Mouse (Mus musculus) liver, embryonic 11.5 days (tissue): ENCODE measurements around the gene Hnrnpm. TPM values are rescaled to one million over a fixed set of nuclear protein-coding genes. Genes with fewer than 3 reads are reported as not detected.

Experiments used
- ATAC-seq: fragments of 200-750 bp; cut with Nextera tagmentation; replicated peaks from 2 replicates; pipeline ENCODE4 v1.8.0; 2017; ENCODE audit warnings: moderate number of reproducible peaks, mild to moderate bottlenecking, moderate TSS enrichment, moderate library complexity; ENCODE audit not compliant: low FRiP score
- DNase-seq: peaks from one replicate; pipeline ENCODE4 v3.0.0-alpha.2; 2017; ENCODE audit warnings: low spot score
- H3K27ac ChIP-seq: fragments of 300-500 bp; sonication (generic); 2 replicates; pipeline ENCODE4 v1.5.1; 2014; ENCODE audit warnings: mild to moderate bottlenecking, low read depth, low read length, control low read depth
- H3K27me3 ChIP-seq: fragments of 300-500 bp; sonication (generic); replicated peaks from 2 replicates; pipeline ENCODE4 v1.6.1; 2014; ENCODE audit warnings: low read length, mixed read lengths; ENCODE audit not compliant: control insufficient read depth, insufficient read depth
- H3K36me3 ChIP-seq: fragments of 300-500 bp; sonication (generic); 2 replicates; pipeline ENCODE4 v1.6.1; 2014; ENCODE audit warnings: mild to moderate bottlenecking, low read length, moderate library complexity, mixed read lengths; ENCODE audit not compliant: control insufficient read depth, insufficient read depth
- H3K4me1 ChIP-seq: fragments of 300-500 bp; sonication (generic); replicated peaks from 2 replicates; pipeline ENCODE4 v1.6.1; 2014; ENCODE audit warnings: low read length, mixed read lengths; ENCODE audit not compliant: control insufficient read depth, insufficient read depth
- H3K4me2 ChIP-seq: fragments of 300-500 bp; sonication (generic); 2 replicates; pipeline ENCODE4 v1.6.1; 2014; ENCODE audit warnings: mild to moderate bottlenecking, control low read depth, moderate library complexity
- H3K4me3 ChIP-seq: fragments of 300-500 bp; sonication (generic); 2 replicates; pipeline ENCODE4 v1.5.1; 2014; ENCODE audit warnings: low read depth, low read length, control low read depth
- H3K9ac ChIP-seq: fragments of 300-500 bp; sonication (generic); 2 replicates; pipeline ENCODE4 v1.6.1; 2014; ENCODE audit warnings: low read depth, low read length, control low read depth
- H3K9me3 ChIP-seq: fragments of 300-500 bp; sonication (generic); 2 replicates; pipeline ENCODE4 v1.6.1; 2016; ENCODE audit warnings: low read length, inconsistent platforms, mixed read lengths; ENCODE audit not compliant: control insufficient read depth
- WGBS: fragments of 180-500 bp; shearing (Covaris S2); extraction: QIAGEN DNeasy Blood & Tissue Kit; methylation state at CpG from one replicate; pipeline ENCODE4 v1.1.7; 2014; 5-methylcytosine and 5-hydroxymethylcytosine counted together
- polyA plus RNA-seq: library from polyadenylated mRNA; unstranded; fragments of >200 nt; fragmentation: Nextera tagmentation; extraction: Ambion mirVana; gene quantifications from 2 replicates; pipeline ENCODE4 v1.2.1, GENCODE M21; 2014

Hnrnpm gene
- polyA plus RNA-seq, 1 experiment from 2014 or later, result 410 TPM

- Histone ChIP-seq H3K4me2 (no peak overlapping the region), H3K4me3 (no peak overlapping the region), H3K4me1 (no peaks in the 10 kb centered on the region), H3K27ac (no peak overlapping the region), H3K9me3 (peaks cover 5% of the 10 kb centered on the region; the same call in 1 of the 2 replicates), H3K27me3 (no peaks in the 10 kb centered on the region), H3K9ac (no peak overlapping the region), H3K36me3 (no peaks in the 10 kb centered on the region)
- DNase-seq, result no peak
- WGBS, result 81% methylated on average over 8 of the region's 8 CpGs
- ATAC-seq, result no peak
These were observed 86.7 kb downstream of the Hnrnpm start for GRCm38 (mm10) chr17:33599836-33600475.

- ATAC-seq, result no peak
These were observed 88.2 kb downstream of the Hnrnpm start for GRCm38 (mm10) chr17:33598506-33598905.

GRCm38 (mm10) chr17:33597271-33597670 lies 89.4 kb downstream of the Hnrnpm start:
- no peak overlapping the region for H3K4me2 ChIP-seq
- no peak overlapping the region for H3K27ac ChIP-seq
- DNase-seq (no peak), ATAC-seq (no peak)
- no peaks in the 10 kb centered on the region for H3K4me1 ChIP-seq
- H3K4me3 ChIP-seq, result no peak overlapping the region
- no peaks in the 10 kb centered on the region for H3K27me3 ChIP-seq
- no peaks in the 10 kb centered on the region for H3K36me3 ChIP-seq
- H3K9ac ChIP-seq, result no peak overlapping the region
- peaks cover 5% of the 10 kb centered on the region; the same call in 1 of the 2 replicates for H3K9me3 ChIP-seq

More at GRCm38 (mm10) chr17:33598506-33598905, 88.2 kb downstream of the Hnrnpm start:
- Histone ChIP-seq H3K4me2 (no peak overlapping the region), H3K36me3 (no peaks in the 10 kb centered on the region), H3K9ac (no peak overlapping the region), H3K27ac (no peak overlapping the region), H3K4me3 (no peak overlapping the region), H3K9me3 (peaks cover 5% of the 10 kb centered on the region; the same call in 1 of the 2 replicates), H3K27me3 (no peaks in the 10 kb centered on the region), H3K4me1 (no peaks in the 10 kb centered on the region)
- no peak for DNase-seq
- WGBS, result 90% methylated on average over 5 of the region's 5 CpGs

Other genes starting within 250 kb of the Hnrnpm start
- 26.8 and 33.3 TPM in 2 replicates for gene Adamts10, start 162.7 kb downstream of the Hnrnpm start, polyA plus RNA-seq
- 8.1 and 9.8 TPM in 2 replicates for gene Myo1f, start 131.2 kb downstream of the Hnrnpm start, polyA plus RNA-seq
- 59.8 and 61.4 TPM in 2 replicates for gene Zfp414, start 57.8 kb downstream of the Hnrnpm start, polyA plus RNA-seq
- gene Pram1, start 48.8 kb downstream of the Hnrnpm start, polyA plus RNA-seq, result 0.82 and 1.6 TPM in 2 replicates
- gene March2, start 31.8 kb upstream of the Hnrnpm start, polyA plus RNA-seq, result 92.1 and 95.7 TPM in 2 replicates
- gene Rab11b, start 73.7 kb upstream of the Hnrnpm start, polyA plus RNA-seq, result 184 and 199 TPM in 2 replicates
- 28.1 and 31.9 TPM in 2 replicates for gene Angptl4, start 95.0 kb upstream of the Hnrnpm start, polyA plus RNA-seq
- 21.4 and 23.4 TPM in 2 replicates for gene Kank3, start 123.7 kb upstream of the Hnrnpm start, polyA plus RNA-seq
- gene Rps28, start 137.7 kb upstream of the Hnrnpm start, polyA plus RNA-seq, result 1,026 and 1,173 TPM in 2 replicates
- 390 and 411 TPM in 2 replicates for gene Ndufa7, start 137.7 kb upstream of the Hnrnpm start, polyA plus RNA-seq
- 44.1 and 49.7 TPM in 2 replicates for gene Cd320, start 156.2 kb upstream of the Hnrnpm start, polyA plus RNA-seq
- not detected in 2 replicates for gene Gm7029, start 187.0 kb upstream of the Hnrnpm start, polyA plus RNA-seq
- gene Kifc1, start 203.8 kb upstream of the Hnrnpm start, polyA plus RNA-seq, result 10.2 and 11.8 TPM in 2 replicates
- 1.8 and 2.2 TPM in 2 replicates for gene Platr17, start 218.3 kb upstream of the Hnrnpm start, polyA plus RNA-seq
- gene Daxx, start 222.6 kb upstream of the Hnrnpm start, polyA plus RNA-seq, result 46.9 and 52.9 TPM in 2 replicates
- gene Tapbp, start 229.0 kb upstream of the Hnrnpm start, polyA plus RNA-seq, result 28.1 and 29.1 TPM in 2 replicates
- 12.4 and 13.0 TPM in 2 replicates for gene Zbtb22, start 229.0 kb upstream of the Hnrnpm start, polyA plus RNA-seq
- 22.1 and 25.6 TPM in 2 replicates for gene Rgl2, start 242.7 kb upstream of the Hnrnpm start, polyA plus RNA-seq